Mouse (Mus musculus): ENCODE results near the gene Nfyc.

GRCm38 (mm10) chr4:120817002-120817774, 14.2 kb downstream of the Nfyc start:
- TF ChIP-seq CTCF (IDR thresholded peaks at IDR 0.05; ENCODE audit: low read depth) (no peak), EP300 (IDR thresholded peaks at IDR 0.05; ENCODE audit: low read depth) (no peak)
